Mouse (Mus musculus) liver, embryonic 14.5 days (tissue): ENCODE data around the gene Klf1.

Experiments
- CTCF ChIP-seq: IDR thresholded peaks from 2 replicates; pipeline ENCODE4 v1.5.1; 2016; ENCODE audit warnings: antibody characterized with exemption, low read depth, control low read depth
- EP300 ChIP-seq: IDR thresholded peaks from 2 replicates; pipeline ENCODE4 v1.6.1; 2016; ENCODE audit warnings: antibody characterized with exemption, low read depth

DNA sequence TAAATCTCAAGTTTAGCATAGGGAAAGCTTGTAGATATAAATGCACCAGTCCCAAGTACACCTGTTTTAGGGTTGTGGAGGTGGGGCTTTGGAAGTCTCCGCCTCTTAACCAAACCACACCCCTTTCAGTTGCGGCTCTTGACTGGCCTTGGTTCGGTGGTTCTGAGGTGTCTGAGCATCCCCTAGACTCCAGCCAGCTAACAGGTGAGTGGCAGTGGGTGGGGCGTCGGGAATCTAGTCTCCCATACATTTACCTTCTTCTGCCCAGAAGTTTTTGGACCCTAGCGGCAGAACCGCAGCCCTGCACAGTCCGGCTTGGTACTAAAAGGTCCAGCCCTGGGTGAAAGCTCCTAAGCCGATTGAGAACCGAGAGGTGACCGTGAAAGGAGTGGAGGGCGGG, 48.0 kb downstream of the Klf1 start:
- TF ChIP-seq CTCF (0 out of 2 replicates have a peak, but pooled peaks have one; percentile 6), EP300 (no peak)
